Mouse (Mus musculus): ENCODE measurements around the gene Syne2. TPM values are rescaled to one million over a fixed set of nuclear protein-coding genes. Genes with fewer than 3 reads are reported as not detected.

The Syne2 gene
- polyA plus RNA-seq, 1 experiment from 2014 or later, result 45.9 TPM

DNA sequence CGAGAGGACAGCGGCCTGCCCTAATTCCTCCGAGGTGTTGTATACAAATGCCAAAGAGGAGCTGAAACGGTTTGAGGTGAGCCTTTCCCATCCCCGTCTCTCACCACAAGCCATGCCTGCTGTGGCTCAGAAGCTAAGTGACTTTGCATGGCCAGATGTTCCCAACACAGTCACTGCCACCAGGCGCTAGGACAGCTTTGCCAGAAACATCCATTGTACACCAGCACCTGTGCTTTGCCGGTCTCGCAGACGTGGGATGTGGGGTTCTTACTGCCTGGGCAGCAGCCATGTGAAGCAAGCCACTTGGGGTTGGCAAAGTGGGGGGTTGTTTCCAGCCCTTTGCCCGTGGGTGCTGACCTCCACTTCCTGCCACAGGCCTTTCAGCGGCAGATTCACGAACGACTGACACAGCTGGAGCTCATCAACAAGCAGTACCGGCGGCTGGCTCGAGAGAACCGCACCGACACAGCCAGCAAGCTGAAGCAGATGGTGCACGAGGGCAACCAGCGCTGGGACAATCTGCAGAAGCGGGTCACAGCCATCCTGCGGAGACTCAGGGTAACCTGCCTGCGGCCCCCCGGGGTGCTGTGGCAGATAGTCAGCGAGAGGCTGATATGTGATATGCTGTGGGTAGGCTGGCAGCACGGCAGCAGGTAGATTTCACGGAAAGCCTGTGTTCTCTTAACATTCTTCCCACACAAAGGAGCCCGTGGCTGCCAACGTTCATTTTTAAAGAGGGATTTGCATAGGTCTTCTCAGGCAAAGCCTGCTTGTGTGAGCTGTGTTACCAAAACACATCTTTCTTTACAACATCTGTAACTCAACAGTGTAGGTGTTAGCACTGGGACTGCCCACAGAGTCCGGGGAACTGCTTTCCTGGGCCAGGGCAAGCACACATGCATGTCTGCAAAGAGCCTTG, 277.4 kb downstream of the Syne2 start:
- Histone ChIP-seq H3K9ac (replicated peaks; ENCODE audit: low read depth, low read length) (no peak overlapping the region), H3K4me3 (ENCODE audit: low read depth, low read length) (no peak overlapping the region), H3K27ac (ENCODE audit: low read depth, low read length) (no peak overlapping the region), H3K4me1 (ENCODE audit: control insufficient read depth, insufficient read depth, low read length) (no peaks in the 10 kb centered on the region), H3K27me3 (ENCODE audit: control insufficient read depth, insufficient read depth, low read length) (no peaks in the 10 kb centered on the region), H3K9me3 (ENCODE audit: control insufficient read depth, low read length) (no peaks in the 10 kb centered on the region), H3K36me3 (ENCODE audit: control insufficient read depth, insufficient read depth, low read length) (peaks cover 49% of the 10 kb centered on the region), H3K4me2 (ENCODE audit: low read depth, low read length) (no peak overlapping the region)
- WGBS, result 72% methylated on average over 30 of the region's 30 CpGs
- no peak for ATAC-seq (ENCODE audit: low read depth)

DNA sequence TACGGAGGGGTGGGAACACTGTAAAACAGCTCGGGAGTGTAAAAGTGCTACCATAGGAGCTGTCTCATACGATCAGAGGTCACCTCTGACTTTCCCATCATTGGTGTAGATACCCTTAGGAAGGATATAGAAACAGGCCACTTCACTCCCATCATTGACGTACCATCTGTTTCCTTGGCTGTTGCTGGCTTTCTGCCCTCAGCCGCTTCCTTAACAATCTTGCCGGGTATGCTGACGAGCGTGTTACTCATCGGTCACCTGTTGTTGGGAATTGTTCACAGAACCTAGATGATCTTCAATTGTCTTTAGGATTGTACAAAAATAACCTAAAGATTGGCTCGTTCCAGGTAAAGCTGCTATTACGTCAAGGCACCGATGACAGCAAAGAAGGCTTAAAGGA, 284.7 kb downstream of the Syne2 start:
- Histone ChIP-seq H3K27me3 (ENCODE audit: control insufficient read depth, insufficient read depth, low read length) (no peaks in the 10 kb centered on the region), H3K4me1 (ENCODE audit: control insufficient read depth, insufficient read depth, low read length) (no peaks in the 10 kb centered on the region), H3K9me3 (ENCODE audit: control insufficient read depth, low read length) (no peaks in the 10 kb centered on the region), H3K36me3 (ENCODE audit: control insufficient read depth, insufficient read depth, low read length) (peaks cover 68% of the 10 kb centered on the region), H3K4me3 (ENCODE audit: low read depth, low read length) (no peak overlapping the region), H3K4me2 (ENCODE audit: low read depth, low read length) (no peak overlapping the region), H3K9ac (replicated peaks; ENCODE audit: low read depth, low read length) (no peak overlapping the region), H3K27ac (ENCODE audit: low read depth, low read length) (no peak overlapping the region)
- no peak for ATAC-seq (ENCODE audit: low read depth)
- 90% methylated on average over 12 of the region's 12 CpGs for WGBS

GRCm38 (mm10) chr12:76104596-76105351, 286.8 kb downstream of the Syne2 start:
- no peak overlapping the region for H3K9ac ChIP-seq (replicated peaks; ENCODE audit: low read depth, low read length)
- no peaks in the 10 kb centered on the region for H3K4me1 ChIP-seq (ENCODE audit: control insufficient read depth, insufficient read depth, low read length)
- H3K4me2 ChIP-seq (ENCODE audit: low read depth, low read length), result no peak overlapping the region
- no peaks in the 10 kb centered on the region for H3K27me3 ChIP-seq (ENCODE audit: control insufficient read depth, insufficient read depth, low read length)
- no peak overlapping the region for H3K27ac ChIP-seq (ENCODE audit: low read depth, low read length)
- H3K4me3 ChIP-seq (ENCODE audit: low read depth, low read length), result no peak overlapping the region
- WGBS, result 95% methylated on average over 20 of the region's 20 CpGs
- H3K9me3 ChIP-seq (ENCODE audit: control insufficient read depth, low read length), result no peaks in the 10 kb centered on the region
- no peak for ATAC-seq (ENCODE audit: low read depth)
- H3K36me3 ChIP-seq (ENCODE audit: control insufficient read depth, insufficient read depth, low read length), result peaks cover 59% of the 10 kb centered on the region

- H3K9me3 ChIP-seq (ENCODE audit: control insufficient read depth, low read length), result no peaks in the 10 kb centered on the region
These were observed 291.9 kb downstream of the Syne2 start for GRCm38 (mm10) chr12:76109646-76110405.

DNA sequence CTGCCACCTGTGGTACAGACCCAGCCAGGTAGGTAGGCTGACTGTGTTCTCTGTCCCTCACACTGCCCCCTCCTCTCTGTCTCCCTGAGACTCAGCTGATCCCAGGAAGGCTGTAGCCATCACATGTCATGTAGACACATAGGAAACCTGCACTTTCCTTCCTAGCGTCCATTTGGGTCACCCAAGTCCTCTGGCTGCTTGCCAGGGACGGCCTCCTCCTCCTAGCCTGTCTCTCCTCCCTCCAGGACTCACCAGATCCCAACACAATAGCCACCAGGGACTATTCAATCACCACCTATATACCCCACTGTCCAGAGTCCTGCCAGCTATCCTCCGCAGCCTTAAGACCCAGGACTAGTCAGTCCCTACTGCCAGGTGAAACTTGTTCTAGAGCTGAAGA, 293.1 kb downstream of the Syne2 start:
- Histone ChIP-seq H3K4me2 (ENCODE audit: low read depth, low read length) (no peak overlapping the region), H3K27me3 (ENCODE audit: control insufficient read depth, insufficient read depth, low read length) (no peaks in the 10 kb centered on the region), H3K4me1 (ENCODE audit: control insufficient read depth, insufficient read depth, low read length) (no peaks in the 10 kb centered on the region), H3K27ac (ENCODE audit: low read depth, low read length) (no peak overlapping the region), H3K4me3 (ENCODE audit: low read depth, low read length) (no peak overlapping the region), H3K9me3 (ENCODE audit: control insufficient read depth, low read length) (no peaks in the 10 kb centered on the region), H3K36me3 (ENCODE audit: control insufficient read depth, insufficient read depth, low read length) (peaks cover 22% of the 10 kb centered on the region), H3K9ac (replicated peaks; ENCODE audit: low read depth, low read length) (no peak overlapping the region)
- 90% methylated on average over 3 of the region's 3 CpGs for WGBS
- ATAC-seq (ENCODE audit: low read depth), result no peak

More at GRCm38 (mm10) chr12:76109646-76110405, 291.9 kb downstream of the Syne2 start:
- no peak overlapping the region for H3K27ac ChIP-seq (ENCODE audit: low read depth, low read length)
- no peak for ATAC-seq (ENCODE audit: low read depth)
- 93% methylated on average over 15 of the region's 15 CpGs for WGBS
- no peak overlapping the region for H3K4me2 ChIP-seq (ENCODE audit: low read depth, low read length)
- H3K4me3 ChIP-seq (ENCODE audit: low read depth, low read length), result no peak overlapping the region
- H3K27me3 ChIP-seq (ENCODE audit: control insufficient read depth, insufficient read depth, low read length), result no peaks in the 10 kb centered on the region
- H3K4me1 ChIP-seq (ENCODE audit: control insufficient read depth, insufficient read depth, low read length), result no peaks in the 10 kb centered on the region
- peaks cover 33% of the 10 kb centered on the region for H3K36me3 ChIP-seq (ENCODE audit: control insufficient read depth, insufficient read depth, low read length)
- no peak overlapping the region for H3K9ac ChIP-seq (replicated peaks; ENCODE audit: low read depth, low read length)

DNA sequence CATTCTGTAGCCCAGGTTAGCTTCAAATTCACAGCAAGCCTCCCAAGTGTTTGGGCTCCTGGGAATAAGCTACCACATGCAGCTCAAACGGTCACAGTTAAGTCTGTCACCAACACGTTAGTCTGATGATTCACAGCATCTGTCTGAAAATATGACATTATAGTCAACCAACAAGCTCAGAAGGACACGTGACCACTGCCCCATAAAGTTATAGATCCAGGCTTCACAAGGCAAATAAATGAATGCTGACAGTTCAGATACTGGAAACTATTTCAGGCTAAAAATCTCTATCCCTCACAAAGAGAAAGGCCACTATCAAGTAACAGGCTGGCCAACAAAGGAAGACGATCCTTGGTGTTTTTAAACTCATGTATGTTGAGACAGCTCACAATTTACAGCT, 298.6 kb downstream of the Syne2 start:
- WGBS, result 70% methylated on average over 4 of the region's 4 CpGs

GRCm38 (mm10) chr12:76117632-76118153, 299.8 kb downstream of the Syne2 start:
- no peak for ATAC-seq (ENCODE audit: low read depth)
- no peaks in the 10 kb centered on the region for H3K9me3 ChIP-seq (ENCODE audit: control insufficient read depth, low read length)
- 89% methylated on average over 4 of the region's 4 CpGs for WGBS
- H3K4me2 ChIP-seq (ENCODE audit: low read depth, low read length), result no peak overlapping the region
- H3K4me3 ChIP-seq (ENCODE audit: low read depth, low read length), result no peak overlapping the region
- H3K36me3 ChIP-seq (ENCODE audit: control insufficient read depth, insufficient read depth, low read length), result no peaks in the 10 kb centered on the region
- H3K27me3 ChIP-seq (ENCODE audit: control insufficient read depth, insufficient read depth, low read length), result no peaks in the 10 kb centered on the region
- no peak overlapping the region for H3K9ac ChIP-seq (replicated peaks; ENCODE audit: low read depth, low read length)
- H3K27ac ChIP-seq (ENCODE audit: low read depth, low read length), result no peak overlapping the region
- no peaks in the 10 kb centered on the region for H3K4me1 ChIP-seq (ENCODE audit: control insufficient read depth, insufficient read depth, low read length)

More for the DNA sequence above, 298.6 kb downstream of the Syne2 start:
- H3K4me1 ChIP-seq (ENCODE audit: control insufficient read depth, insufficient read depth, low read length), result no peaks in the 10 kb centered on the region
- no peak for ATAC-seq (ENCODE audit: low read depth)
- no peak overlapping the region for H3K27ac ChIP-seq (ENCODE audit: low read depth, low read length)
- no peak overlapping the region for H3K9ac ChIP-seq (replicated peaks; ENCODE audit: low read depth, low read length)
- H3K4me3 ChIP-seq (ENCODE audit: low read depth, low read length), result no peak overlapping the region
- no peaks in the 10 kb centered on the region for H3K9me3 ChIP-seq (ENCODE audit: control insufficient read depth, low read length)
- no peaks in the 10 kb centered on the region for H3K27me3 ChIP-seq (ENCODE audit: control insufficient read depth, insufficient read depth, low read length)
- no peak overlapping the region for H3K4me2 ChIP-seq (ENCODE audit: low read depth, low read length)
- no peaks in the 10 kb centered on the region for H3K36me3 ChIP-seq (ENCODE audit: control insufficient read depth, insufficient read depth, low read length)

- Histone ChIP-seq H3K27me3 (ENCODE audit: control insufficient read depth, insufficient read depth, low read length) (no peaks in the 10 kb centered on the region), H3K4me3 (ENCODE audit: low read depth, low read length) (no peak overlapping the region), H3K4me1 (ENCODE audit: control insufficient read depth, insufficient read depth, low read length) (no peaks in the 10 kb centered on the region), H3K4me2 (ENCODE audit: low read depth, low read length) (no peak overlapping the region), H3K36me3 (ENCODE audit: control insufficient read depth, insufficient read depth, low read length) (no peaks in the 10 kb centered on the region), H3K27ac (ENCODE audit: low read depth, low read length) (no peak overlapping the region), H3K9me3 (ENCODE audit: control insufficient read depth, low read length) (no peaks in the 10 kb centered on the region), H3K9ac (replicated peaks; ENCODE audit: low read depth, low read length) (no peak overlapping the region)
- ATAC-seq (ENCODE audit: low read depth), result no peak
- 93% methylated on average over 6 of the region's 6 CpGs for WGBS
These were observed 305.3 kb downstream of the Syne2 start for GRCm38 (mm10) chr12:76123223-76123622.
